Mouse (Mus musculus): ENCODE data around the gene Treml1. TPM values are rescaled to one million over a fixed set of nuclear protein-coding genes. Genes with fewer than 3 reads are reported as not detected.

Treml1 gene
- polyA plus RNA-seq, 2 experiments from 2014 or later, result not detected

DNA sequence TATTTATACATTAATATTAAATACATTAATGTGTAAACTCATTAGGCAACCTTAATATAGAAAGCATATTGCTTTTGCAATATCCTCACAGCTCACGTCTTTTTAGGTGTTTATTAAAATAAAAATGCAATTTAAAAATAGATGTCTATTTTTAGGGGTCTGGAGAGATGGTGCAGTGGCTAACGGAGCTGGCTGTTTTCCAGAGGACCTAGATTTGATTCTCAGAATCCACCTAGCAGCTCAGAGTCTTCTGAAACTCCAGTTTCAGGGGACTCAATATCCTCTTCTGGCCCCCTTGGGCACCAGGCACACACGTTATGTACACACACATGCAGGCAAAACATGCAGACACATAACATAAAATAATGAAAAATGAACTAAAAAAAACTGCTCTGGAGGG is 2.6 kb downstream of the Treml1 start:
- ATAC-seq, result no peak

DNA sequence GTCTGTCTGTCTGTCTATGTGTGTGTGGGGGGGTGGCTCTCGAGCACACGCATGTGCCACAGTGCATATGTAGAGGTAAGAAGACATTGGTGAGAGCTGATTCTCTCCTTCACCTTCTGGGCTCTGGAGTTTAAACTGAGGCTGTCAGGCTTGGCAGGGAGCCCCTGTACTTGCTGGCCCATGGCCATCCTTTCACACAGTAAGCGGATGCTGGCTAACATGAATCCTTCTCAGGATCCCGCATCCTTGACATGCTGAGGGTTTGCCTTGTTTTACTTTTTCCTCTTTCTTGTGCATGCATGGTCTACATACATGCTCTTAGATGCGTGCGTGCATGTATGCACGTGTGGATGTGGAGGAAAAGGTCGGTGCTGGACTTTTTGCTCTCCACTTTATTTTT is 3.2 kb downstream of the Treml1 start:
- ATAC-seq, result no peak

DNA sequence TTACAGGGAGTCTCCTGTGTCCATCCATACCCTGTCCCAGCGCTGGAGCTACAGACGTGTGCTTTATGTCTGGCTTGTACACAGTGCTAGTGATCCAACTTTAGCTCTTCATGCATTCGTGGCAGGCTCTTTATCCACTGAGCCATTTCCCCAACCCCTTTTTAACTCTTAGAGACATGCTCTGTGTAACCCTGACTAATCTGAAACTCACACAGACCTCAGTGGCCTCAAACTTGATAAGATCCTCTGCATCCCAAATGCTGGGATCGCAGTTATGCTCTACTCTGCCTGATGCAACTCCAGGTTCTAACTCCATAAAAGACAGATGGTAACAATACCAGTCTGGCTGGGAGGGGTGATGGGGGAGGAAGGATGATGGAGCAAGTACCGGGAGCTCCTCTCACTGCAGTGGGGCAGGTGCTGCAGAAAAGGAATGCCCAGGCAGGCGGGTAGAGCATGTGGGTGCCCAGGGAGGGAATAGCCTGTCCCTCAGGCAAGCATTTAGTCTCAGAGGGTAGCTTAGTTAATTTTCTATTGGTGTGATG is 3.8 kb downstream of the Treml1 start:
- no peak for ATAC-seq

DNA sequence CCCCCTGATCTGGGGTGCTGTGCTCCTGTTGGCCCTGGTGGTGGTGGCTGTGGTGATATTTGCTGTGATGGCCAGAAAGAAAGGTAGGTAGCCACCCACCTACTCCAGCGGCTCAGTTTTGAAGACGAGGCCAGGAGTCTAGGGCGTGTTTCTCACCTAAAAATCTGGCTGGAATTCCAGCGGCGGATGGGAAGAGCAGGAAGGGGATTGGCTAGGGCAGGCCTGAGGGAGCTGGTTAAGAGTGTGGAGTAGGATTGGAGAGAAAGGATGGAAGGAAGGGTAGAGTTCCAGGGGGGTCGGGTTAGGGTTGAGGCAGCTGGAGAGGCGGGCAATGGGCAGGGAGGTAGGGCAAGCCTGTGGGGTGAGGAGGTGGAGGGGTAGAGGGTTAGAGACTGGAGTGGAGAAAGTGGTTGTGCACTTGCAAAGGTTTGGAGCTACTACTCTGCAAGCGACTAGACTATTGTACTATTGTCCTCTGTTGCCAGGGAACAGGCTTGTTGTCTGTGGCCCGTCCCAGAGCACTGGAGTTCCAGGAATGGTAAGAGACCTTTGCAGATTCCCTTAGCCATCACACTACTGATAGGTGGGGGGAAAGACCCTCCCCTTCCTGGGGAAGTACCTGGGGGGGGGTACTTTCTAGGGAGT is 5.9 kb downstream of the Treml1 start:
- no peak for ATAC-seq

DNA sequence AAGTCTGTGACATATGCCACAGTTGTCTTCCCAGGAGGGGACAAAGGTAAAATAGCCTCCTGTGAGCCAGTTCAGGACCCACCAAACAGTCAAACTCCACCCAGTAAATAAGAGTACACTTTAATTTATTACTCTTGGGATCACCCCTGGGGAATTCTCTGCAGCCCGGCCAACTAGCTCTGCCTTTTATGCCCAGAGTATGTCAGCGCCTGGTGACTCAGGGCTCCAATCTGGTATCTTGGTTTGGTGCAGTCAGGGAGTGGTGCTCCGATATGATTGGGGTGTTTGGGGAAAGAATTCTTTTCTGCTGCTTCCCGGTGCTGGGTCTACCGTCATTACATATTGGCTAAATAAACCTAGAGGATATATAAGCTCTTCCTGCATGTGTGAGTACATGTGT is 7.1 kb downstream of the Treml1 start:
- ATAC-seq, result no peak

DNA sequence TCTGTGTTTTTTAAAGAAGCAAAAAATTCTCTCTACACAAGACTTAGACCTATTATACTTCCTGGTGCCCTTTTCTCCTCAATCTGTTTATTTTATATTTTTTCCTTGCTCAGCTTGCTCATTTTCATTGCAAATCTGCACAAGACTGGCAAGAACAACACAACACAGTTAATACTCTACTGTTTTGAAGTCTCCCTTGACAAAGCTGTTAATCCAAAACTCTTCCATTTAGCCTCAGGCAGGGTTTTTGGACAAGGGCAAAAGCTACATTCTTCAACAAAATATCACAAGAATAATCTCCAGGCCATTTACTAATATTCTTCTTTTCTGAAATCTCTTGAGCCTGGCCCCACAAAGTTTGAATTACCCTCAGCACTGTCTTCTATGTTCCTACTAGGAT is 11.9 kb downstream of the Treml1 start:
- ATAC-seq, result no peak

DNA sequence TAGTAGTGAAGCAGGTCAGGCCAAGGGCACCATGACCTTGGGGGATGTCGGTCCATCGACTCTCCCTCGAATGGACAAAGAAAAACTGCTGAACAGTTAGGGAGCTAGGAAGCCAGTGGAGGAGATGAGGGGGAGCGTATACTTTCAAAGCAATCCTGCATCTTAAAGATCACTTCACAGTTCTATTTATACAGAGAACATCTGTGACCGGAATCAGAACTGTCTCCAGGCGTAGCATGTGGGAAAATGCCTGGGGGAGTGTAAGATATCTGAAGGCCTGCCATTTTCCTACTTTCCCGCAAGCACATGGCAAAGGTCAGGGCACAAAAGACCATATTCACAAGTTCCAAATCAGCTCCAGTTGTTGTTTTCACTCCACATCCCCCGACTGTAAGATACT is 13.3 kb downstream of the Treml1 start:
- no peak for ATAC-seq

DNA sequence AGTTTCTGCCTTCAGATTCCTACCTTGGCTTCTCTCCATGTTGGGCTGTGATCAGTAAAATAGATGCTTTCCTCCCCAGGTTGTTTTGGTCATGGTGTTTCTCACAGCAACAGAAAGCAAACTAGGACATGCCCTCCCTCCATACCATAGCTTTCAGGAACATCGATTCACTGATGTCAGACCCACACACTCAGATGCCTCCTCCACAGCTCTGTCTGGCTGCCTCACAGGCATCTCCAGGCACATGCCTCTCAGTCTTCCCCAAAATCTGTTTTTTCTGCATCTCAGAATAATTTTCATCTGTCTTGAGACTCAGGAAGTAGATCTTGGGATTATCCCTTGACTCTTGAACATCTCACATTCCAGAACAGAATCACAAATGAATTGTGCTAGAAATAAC is 16.4 kb downstream of the Treml1 start:
- no peak for ATAC-seq

DNA sequence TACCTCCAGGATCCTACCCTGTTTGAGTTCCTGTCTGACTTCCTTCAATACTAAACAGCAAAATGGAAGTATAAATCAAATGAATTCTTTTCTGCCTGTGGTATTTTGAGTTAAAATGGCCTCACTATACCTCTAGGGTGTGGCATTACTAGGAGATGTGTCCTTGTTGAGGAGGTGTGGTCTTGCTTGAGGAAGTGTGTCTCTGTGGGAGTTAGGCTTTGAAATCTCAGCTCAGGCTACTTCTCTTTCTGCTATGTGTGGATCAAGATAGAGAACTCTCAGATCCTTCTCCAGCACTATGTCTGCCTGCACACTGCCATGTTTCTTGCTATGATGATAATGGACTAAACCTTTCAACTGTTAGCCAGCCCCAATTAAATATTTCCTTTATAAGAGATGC is 19.3 kb downstream of the Treml1 start:
- ATAC-seq, result no peak

DNA sequence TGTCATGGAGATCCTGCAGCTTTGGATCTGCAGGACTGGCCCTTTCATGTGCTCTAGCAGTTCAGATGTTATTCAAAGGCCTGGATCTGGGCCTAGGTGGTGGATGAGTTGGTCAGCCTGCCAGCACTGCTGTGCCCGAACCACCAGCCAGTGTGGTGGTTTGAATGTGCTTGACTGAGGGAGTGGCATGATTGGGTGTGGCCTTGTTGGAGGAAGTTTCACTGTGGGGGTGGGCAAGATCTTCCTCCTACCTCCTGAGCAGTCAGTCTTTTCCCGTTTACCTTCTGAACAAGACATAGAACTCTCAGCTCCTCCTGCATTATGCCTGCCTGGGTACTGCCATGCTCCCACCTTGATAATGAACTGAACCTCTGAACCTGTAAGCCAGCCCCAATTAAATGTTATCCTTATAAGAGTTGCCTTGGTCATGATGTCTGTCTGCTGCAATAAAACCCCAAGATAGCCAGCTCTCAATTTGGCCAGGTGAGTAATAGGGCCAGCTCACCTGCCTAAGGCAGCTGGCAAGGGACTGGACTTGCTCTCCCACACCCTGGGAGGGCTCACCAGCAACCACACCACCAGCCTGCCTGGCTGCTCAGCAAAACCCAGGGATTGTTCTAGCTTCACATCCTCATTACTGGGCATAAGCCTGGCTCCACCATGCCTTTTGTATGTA is 26.2 kb downstream of the Treml1 start:
- no peak for ATAC-seq

DNA sequence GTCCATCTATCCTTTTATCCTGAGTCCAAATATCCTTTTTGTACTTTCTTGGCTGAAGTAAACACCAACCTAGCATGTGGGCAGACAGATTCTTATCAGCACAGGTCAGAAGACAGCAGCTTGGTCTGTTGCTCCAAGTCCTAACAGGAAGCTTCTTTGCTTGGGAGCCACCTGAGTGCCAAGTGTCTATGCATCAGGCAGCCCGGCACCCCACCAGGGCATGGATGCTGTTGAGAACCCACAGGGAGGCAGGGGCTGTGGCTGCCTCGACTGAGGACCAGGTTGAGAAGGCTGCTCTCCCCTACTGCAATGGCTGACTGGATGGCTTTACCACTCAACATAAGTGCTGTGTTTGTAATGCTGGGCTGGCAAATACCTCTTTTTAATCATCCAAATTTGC is 28.9 kb downstream of the Treml1 start:
- ATAC-seq, result no peak

DNA sequence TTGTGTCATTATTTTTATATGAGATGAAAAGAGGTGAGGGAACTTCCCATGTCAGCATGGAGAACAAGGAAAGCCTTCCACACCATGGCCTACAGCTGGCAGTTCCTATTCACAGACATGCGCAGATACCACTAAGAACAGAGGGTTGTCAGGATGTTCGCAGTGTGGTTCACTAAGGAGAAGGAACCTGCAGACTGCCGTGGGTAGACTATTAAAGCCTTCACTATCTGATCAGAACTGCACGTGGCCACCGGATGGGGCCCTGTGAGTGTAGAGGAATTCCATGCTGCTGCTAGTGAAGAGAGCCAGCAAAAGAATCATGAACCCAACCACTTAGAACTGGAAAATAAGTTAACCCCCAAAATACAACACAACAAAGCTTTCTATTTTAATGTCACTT is 29.7 kb downstream of the Treml1 start:
- ATAC-seq, result no peak

DNA sequence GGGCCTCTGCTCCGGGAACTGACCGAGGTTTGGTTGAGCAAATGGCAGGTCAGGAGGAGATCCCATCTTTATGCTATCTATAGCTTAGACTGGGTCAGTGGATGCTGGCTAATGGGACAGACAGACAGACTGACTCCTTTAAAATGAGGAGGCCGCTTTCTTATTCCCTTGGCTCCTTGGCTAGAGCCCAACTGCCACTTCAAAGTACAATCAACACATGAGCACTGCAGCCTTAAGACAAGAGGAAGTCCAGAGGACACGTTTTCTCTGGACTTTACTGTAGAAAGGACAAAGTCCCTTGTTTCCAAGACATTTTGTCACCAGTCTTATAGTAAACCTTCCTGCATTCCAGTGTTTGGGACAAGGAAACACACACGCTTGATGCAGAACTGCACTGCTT is 31.7 kb downstream of the Treml1 start:
- ATAC-seq, result no peak

DNA sequence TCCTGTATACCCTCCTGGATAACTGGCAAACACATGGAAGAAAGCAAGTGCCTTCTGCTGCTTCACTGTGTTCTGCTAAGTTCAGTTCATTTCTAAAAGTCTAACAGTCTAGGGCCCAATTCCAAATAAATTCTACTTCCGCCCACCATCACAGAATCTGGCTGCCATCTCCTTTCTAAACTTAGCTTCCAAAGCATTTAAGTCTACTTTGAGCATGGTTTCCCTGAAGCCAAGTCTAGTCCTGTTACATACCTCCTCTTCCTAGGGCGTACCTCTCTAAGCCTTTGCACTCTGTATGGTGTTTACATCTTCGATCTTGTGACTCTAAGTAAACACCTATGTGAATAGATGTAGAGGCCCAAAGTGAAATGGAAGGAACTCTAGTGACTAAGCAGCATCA is 32.9 kb downstream of the Treml1 start:
- ATAC-seq, result no peak

DNA sequence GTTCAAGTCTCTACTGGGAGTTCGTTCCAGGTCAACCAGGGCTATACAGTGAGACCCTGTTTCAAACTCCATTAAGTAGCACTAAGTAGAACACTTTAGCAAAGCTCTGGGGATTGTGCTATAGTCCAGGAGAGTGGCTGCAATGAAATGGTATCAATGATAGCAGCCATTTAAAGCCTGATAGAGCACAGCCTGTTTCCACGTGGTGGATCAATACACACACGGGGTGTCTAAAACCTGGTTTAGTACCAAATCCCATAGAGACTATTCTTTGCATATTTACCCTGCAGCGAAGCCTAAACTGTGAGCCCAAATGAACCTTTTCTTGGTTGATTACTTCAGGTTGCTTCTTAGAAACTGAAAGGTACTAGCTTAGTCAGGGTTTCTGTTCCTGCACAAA is 42.0 kb downstream of the Treml1 start:
- no peak for ATAC-seq

DNA sequence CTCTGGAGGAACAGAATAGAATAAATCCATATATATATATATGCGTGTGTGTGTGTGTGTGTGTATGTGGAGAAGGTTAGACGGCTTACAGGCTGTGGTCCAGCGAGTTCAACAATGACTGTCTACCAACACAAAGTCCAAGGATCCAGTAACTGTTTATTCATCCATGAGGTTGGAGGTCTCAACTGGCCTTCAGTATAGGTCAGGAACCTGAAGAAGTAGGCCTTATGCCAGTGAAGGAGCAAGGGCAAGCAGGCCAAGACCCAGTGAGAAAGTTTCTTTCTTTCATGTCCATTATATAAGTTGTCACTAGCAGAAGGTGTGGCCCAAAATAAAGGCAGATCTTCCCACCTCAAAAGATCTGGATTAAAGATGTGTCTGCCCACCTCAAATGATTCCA is 43.0 kb downstream of the Treml1 start:
- no peak for ATAC-seq

DNA sequence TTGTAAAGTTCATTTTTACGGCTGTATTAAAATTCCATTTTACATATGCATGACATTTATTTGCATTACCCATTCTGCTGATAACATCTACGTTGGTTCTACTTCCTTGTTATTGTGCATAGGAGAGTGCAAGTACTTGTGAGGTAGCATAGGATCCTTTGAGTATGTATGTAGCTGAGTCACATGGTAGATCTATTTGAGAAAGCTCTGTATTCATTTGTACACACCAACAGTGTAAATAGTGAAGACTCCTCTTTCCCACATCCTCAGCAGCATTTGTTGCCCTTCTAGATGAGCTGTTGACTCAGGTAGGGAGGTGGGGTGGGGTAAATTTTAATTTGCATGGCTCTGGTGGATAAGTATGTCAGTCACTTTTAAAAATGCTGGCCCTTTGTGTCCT is 44.1 kb downstream of the Treml1 start:
- peak; percentile 58 for ATAC-seq

DNA sequence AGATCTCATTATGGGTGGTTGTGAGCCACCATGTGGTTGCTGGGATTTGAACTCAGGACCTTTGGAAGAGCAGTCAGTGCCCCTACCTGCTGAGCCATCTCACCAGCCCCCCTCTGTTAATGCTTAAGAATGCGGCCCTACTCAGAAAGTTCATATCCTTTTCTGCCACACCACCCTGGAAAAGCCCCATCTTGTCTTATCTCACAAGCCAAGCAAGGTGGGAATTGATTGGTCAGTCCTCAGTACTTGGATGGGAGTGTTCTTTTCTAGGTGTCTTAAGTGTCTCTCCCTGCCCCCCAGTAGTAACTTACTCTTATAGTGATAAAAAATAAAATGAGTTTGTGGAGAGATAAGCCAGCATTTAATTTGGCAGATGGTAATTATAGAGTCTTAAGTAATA is 45.0 kb downstream of the Treml1 start:
- no peak for ATAC-seq

DNA sequence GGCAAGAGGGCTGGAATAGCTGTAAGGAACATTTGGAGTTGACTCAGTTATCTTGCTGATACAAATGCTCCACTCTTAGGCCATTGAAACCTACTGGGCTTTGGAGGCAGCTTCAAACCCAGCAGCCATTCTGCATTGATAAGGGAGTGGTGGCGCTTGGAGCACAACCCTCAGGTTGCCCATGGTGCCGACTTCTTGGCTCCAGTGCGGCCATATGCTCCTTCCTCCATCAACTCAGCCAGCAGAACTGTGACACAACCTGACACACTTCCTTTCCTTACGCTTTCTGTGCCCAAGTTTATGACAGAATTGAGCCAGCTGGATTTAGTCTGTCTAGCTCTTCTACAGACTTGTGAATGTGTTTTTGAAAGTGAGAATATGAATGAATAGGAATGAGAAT is 47.4 kb downstream of the Treml1 start:
- no peak for ATAC-seq

DNA sequence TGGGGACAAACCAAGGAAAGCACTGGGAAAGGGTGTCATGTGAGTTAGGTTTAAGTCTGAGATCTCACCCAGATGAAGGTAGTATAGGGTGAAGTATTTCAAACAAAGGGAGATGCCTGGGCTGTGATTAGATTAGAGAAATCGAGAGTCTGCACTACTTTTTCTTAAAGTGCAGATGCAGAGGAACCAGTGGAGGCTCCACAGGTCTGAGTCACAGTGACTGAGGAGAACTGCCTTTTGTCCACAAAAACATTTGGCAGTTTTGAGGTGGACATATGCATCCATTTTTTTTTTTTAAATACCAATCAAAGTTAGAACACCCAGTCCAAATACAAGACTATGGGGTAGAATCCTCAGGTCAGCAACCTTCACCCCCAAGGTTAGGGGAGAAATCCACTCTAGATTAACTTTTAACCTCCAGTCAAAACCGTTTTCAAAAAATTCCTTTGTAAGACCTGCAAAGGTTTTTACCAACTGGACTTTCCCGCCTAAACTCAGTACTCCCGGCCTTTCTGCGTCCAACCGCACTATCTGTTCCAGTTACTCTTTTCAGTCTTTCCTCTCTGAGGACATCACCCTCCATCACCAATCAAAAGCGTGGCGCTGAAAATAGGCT is 48.3 kb downstream of the Treml1 start:
- no peak for ATAC-seq

DNA sequence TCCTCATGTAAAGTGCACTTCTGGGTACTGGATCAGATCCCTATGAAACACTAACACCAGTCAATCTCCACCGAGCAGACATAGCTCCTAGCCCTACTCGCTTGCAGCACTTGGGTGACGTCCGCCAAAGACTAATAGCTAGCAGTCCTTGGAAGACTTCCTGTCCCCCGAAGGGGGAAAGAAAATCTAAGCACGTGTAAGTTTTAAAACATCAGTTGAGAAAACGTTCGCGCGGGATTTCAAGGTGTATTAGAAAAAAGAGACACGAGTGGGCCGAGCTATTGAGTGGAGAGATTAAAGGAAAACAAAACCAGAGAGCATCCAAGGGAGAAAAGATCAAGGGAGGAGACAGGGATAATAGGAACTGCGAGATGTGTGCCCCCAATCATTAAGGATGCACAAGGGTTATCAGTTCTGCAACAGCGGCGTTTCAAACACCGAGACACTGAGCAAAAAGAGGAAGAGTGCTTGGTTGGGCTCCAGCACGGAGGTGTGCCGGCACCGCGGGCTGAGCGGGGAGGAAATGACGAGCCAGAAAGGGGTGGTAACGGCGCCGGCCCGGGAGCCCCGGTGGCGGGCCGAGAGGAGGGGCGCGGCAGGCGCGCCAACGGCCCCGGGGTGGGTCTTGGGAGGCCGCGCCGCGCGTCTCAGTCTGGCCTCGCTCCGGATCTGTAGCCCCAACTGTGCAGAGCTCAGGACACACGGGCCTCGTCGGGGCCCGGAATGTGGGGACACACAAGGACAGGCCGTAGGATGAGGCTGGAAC is 49.0 kb downstream of the Treml1 start:
- peak; percentile 51 for ATAC-seq

DNA sequence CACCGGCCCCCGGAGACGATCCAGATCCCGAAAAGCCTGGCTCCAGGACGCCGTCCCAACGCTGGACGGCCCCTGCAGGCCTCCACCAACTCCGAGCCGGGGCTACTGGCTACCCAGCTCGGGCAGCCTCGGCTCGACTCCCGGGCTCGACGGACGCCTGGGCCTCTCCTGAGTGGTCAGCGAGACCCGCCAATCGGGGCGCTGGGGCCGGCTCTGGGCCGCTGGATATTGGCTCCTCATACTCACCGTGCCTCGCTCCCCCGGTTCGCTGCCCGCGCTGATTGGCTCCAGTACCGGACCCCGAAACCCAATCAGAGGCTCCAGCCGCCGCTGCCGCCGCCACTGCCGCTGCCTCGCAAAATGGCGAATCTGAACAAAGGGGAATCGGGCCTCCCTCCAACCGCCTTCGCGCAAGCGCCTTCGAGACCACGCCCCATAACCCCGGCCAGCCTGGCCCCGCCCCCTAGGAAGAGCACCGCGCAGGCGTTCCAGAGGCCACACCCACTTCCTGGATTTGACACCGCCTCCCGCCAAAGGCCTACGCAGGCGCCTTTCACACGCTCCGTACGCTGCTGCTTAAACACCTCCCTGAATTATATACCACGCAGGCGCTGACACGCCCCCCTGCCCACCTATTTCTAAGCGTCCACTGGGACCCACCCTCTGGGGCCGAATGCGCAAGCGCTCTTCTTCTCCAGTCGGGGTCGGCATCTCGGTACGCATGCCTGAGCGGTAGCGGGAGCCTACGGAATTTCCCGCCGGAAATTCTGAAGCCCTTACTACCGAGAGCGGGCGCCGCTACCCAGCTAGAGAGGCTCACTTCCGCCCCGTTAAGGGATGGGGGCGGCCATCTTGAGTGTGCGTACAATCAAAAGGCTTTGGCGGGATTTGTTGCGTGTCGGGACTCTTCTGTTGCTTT is 49.9 kb downstream of the Treml1 start, which contains the start of the genes Nfya and Oard1:
TSS of gene Nfya (minus strand) at position 527 of the 919 bp plus-strand sequence.
TSS of gene Oard1 (plus strand) at position 635 of the 919 bp plus-strand sequence.
- ATAC-seq, result peak; percentile 72

Data from activated CD4-positive, CD25-positive, alpha-beta regulatory T cell, adult 4 months (primary cell).